Mouse (Mus musculus): Measurements from ENCODE around the gene Arhgap31. TPM values are rescaled to one million over a fixed set of nuclear protein-coding genes. Genes with fewer than 3 reads are reported as not detected.

Arhgap31 gene
- polyA plus RNA-seq, 1 experiment from 2014 or later, result 10.1 TPM

DNA sequence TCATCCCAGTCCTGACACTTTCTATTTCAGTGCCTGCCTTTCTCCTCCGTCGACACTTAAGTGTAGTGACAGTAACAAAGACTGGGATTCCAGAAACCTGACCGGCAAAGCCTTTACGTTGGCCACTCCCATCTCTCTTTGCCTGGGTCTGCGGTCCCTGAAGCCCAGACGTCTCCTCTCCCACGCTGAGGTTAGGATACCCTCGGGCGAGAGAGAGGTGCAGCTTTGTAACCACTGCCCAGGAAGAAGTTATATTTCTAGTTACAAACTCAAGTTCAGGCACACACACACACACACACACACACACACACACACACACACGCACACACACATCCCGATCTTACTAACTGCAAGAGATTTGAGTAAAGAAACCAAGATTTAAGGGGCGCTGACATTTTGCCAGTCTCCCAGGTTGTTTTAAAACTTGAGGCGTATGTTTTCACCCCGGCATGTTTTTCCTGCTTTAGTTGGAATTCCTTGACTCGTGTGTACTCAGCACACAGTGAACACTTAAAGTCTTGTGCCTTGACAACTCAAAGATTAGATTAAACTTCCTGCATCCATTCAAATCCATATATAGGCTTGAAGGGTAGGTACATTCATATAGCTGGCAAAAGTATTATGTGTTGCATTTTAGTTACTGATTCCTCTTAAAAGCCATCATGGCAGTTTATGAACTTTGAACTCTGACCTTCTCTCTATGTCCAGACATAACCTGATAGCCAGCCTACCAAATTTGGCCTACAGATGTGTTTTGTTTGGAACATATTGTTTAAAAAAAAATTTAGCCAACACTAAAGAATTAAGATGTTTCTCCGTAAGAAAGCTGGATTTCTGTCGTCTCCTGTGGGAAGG is 557 bp upstream of the Arhgap31 start:
- Histone ChIP-seq H3K9ac (peak overlapping the region; percentile 79), H3K4me2 (replicated peaks) (peak overlapping the region; percentile 92), H3K27ac (0 out of 2 replicates have a peak overlapping the region, but pooled peaks have one; percentile 10), H3K9me3 (no peaks in the 10 kb centered on the region), H3K4me1 (peaks cover 6% of the 10 kb centered on the region), H3K36me3 (no peaks in the 10 kb centered on the region), H3K4me3 (peak overlapping the region; percentile 70), H3K27me3 (replicated peaks) (no peaks in the 10 kb centered on the region)
- 27% methylated on average over 17 of the region's 17 CpGs for WGBS
- peak; percentile 67 for ATAC-seq (ENCODE audit: low FRiP score, low read depth)

GRCm38 (mm10) chr16:38712105-38712504 is 969 bp downstream of the Arhgap31 start:
- H3K9ac ChIP-seq, result 0 out of 2 replicates have a peak overlapping the region, but pooled peaks have one; percentile 42
- peak overlapping the region; percentile 70 for H3K4me3 ChIP-seq
- no peak overlapping the region for H3K27ac ChIP-seq
- H3K36me3 ChIP-seq, result no peaks in the 10 kb centered on the region
- peak overlapping the region; percentile 92 for H3K4me2 ChIP-seq (replicated peaks)
- 6% methylated on average over 12 of the region's 12 CpGs for WGBS
- no peaks in the 10 kb centered on the region for H3K9me3 ChIP-seq
- no peaks in the 10 kb centered on the region for H3K27me3 ChIP-seq (replicated peaks)
- peaks cover 6% of the 10 kb centered on the region for H3K4me1 ChIP-seq
- ATAC-seq (ENCODE audit: low FRiP score, low read depth), result 0 out of 2 replicates have a peak, but pooled peaks have one; percentile 6

GRCm38 (mm10) chr16:38711245-38711644 is 1.8 kb downstream of the Arhgap31 start:
- peak overlapping the region; percentile 92 for H3K4me2 ChIP-seq (replicated peaks)

GRCm38 (mm10) chr16:38708962-38709520 is 4.0 kb downstream of the Arhgap31 start:
- H3K4me2 ChIP-seq (replicated peaks), result no peak overlapping the region
- no peak overlapping the region for H3K4me3 ChIP-seq
- no peak for ATAC-seq (ENCODE audit: low FRiP score, low read depth)
- H3K36me3 ChIP-seq, result no peaks in the 10 kb centered on the region
- no peak overlapping the region for H3K9ac ChIP-seq
- WGBS, result 62% methylated on average over 7 of the region's 7 CpGs
- H3K27me3 ChIP-seq (replicated peaks), result no peaks in the 10 kb centered on the region
- H3K9me3 ChIP-seq, result no peaks in the 10 kb centered on the region
- no peak overlapping the region for H3K27ac ChIP-seq
- peaks cover 6% of the 10 kb centered on the region for H3K4me1 ChIP-seq

More at GRCm38 (mm10) chr16:38711245-38711644, 1.8 kb downstream of the Arhgap31 start:
- Histone ChIP-seq H3K4me3 (no peak overlapping the region), H3K27me3 (replicated peaks) (no peaks in the 10 kb centered on the region), H3K9me3 (no peaks in the 10 kb centered on the region), H3K9ac (no peak overlapping the region), H3K27ac (no peak overlapping the region), H3K4me1 (peaks cover 6% of the 10 kb centered on the region), H3K36me3 (no peaks in the 10 kb centered on the region)
- ATAC-seq (ENCODE audit: low FRiP score, low read depth), result no peak
- 55% methylated on average over 4 of the region's 4 CpGs for WGBS

GRCm38 (mm10) chr16:38706782-38707181 is 6.3 kb downstream of the Arhgap31 start:
- ATAC-seq (ENCODE audit: low FRiP score, low read depth), result no peak

DNA sequence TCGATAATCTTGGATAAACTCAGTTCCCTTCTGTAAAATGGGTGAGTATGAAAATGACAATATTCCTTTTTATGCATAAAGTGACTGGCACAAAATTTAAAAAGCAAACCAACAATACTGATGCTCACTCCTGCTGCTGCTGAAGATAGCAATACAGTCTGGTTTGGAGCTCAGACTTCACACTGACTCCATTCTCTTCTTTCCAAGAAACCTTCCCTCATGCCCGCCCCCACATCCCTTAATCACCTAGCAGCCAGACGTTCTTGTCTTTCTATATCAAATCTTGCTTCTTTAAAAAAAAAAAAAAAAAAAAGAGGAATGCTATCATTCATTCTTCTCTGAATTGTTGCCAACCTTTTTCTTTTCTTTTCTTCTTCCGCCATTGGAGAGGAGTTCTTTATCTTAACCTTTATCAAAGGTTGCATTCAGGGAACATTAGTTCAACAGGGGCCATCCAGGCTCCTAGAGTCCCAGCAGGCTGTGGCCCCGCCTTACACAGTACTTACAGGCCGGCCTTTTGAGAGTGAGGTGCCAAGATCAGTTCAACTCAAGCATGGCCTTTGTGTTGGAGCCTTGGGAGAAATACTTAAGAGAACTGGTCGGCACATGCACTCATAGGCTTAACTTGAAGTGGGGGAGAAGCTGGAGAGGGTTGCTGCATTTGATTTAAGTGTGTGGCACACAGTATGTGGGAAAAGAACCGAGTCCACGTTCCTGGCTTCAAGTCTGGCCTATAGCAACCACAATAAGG is 7.4 kb downstream of the Arhgap31 start:
- Histone ChIP-seq H3K4me1 (peaks cover 11% of the 10 kb centered on the region), H3K9ac (no peak overlapping the region), H3K4me2 (replicated peaks) (no peak overlapping the region), H3K27ac (no peak overlapping the region), H3K4me3 (no peak overlapping the region), H3K27me3 (replicated peaks) (no peaks in the 10 kb centered on the region), H3K36me3 (no peaks in the 10 kb centered on the region), H3K9me3 (no peaks in the 10 kb centered on the region)
- 67% methylated on average over 9 of the region's 9 CpGs for WGBS
- ATAC-seq (ENCODE audit: low FRiP score, low read depth), result no peak

More at GRCm38 (mm10) chr16:38706782-38707181, 6.3 kb downstream of the Arhgap31 start:
- Histone ChIP-seq H3K4me3 (no peak overlapping the region), H3K36me3 (no peaks in the 10 kb centered on the region), H3K27ac (no peak overlapping the region), H3K4me2 (replicated peaks) (no peak overlapping the region), H3K27me3 (replicated peaks) (no peaks in the 10 kb centered on the region), H3K4me1 (peaks cover 10% of the 10 kb centered on the region), H3K9ac (no peak overlapping the region), H3K9me3 (no peaks in the 10 kb centered on the region)
- 77% methylated on average over 7 of the region's 7 CpGs for WGBS

DNA sequence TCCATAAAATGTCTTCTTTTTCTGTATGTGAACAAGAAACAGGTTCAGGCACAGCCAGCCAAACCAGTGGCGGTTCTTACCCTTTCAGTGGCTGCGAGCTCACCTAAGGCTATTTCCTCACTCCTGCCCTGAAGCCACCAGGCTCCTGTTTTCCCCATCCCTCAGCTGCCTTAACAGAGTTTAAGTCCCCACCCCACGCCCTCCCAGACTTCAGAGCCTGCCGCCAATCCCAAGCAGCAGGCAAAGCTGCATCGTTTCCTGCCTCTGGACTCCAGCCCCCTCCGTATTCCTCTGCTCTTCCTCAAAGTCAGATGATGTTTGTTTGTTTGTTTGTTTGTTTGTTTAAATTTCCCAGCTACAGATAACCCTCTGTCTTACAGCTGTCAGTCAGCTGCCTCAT is 9.6 kb downstream of the Arhgap31 start:
- Histone ChIP-seq H3K4me1 (peaks cover 5% of the 10 kb centered on the region; the same call in 1 of the 2 replicates), H3K9me3 (no peaks in the 10 kb centered on the region), H3K4me2 (replicated peaks) (no peak overlapping the region), H3K36me3 (no peaks in the 10 kb centered on the region), H3K27ac (no peak overlapping the region), H3K4me3 (no peak overlapping the region), H3K9ac (no peak overlapping the region), H3K27me3 (replicated peaks) (no peaks in the 10 kb centered on the region)
- WGBS, result 59% methylated on average over 6 of the region's 6 CpGs
- no peak for ATAC-seq (ENCODE audit: low FRiP score, low read depth)

- H3K9ac ChIP-seq, result no peak overlapping the region
- H3K27me3 ChIP-seq (replicated peaks), result no peaks in the 10 kb centered on the region
- H3K9me3 ChIP-seq, result no peaks in the 10 kb centered on the region
- H3K4me2 ChIP-seq (replicated peaks), result no peak overlapping the region
- H3K27ac ChIP-seq, result no peak overlapping the region
- WGBS, result 90% methylated on average over 3 of the region's 3 CpGs
- no peak for ATAC-seq (ENCODE audit: low FRiP score, low read depth)
- H3K36me3 ChIP-seq, result no peaks in the 10 kb centered on the region
- no peak overlapping the region for H3K4me3 ChIP-seq
- peaks cover 5% of the 10 kb centered on the region; the same call in 1 of the 2 replicates for H3K4me1 ChIP-seq
These were observed 10.8 kb downstream of the Arhgap31 start for GRCm38 (mm10) chr16:38702316-38702715.

DNA sequence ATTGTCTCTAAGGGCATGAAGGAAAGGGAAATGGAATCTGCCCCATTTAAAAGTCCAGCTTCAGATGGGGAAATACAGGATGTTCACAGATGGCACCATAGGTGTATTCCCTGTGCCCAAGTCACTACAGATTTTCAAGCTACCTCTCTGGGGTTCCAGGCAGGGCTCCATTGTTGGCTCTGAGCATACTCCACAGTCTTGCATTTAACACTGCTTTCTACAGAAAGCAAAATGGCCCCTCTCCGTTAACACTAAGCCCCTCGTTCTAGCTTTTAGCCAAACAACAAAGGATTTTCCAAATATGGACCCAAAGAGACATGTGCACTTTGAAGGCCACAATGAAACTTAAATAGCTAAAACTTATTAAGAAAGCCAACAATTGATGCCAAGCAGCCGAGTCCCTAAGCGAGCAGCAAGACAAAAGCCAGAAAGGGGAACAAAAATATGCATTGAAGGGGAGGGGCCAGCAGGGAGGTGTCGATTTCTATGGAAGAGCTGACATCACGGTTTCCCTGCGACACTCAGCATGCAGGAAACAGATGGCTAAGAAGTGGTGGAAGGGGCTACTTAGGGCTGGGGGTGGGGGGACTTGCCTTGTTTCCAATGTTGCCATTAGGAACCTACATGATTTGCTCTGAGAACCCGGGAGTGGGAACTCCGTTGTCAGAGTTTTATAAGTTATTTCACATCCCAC is 11.4 kb downstream of the Arhgap31 start:
- WGBS, result 38% methylated on average over 9 of the region's 9 CpGs
- H3K9ac ChIP-seq, result no peak overlapping the region
- no peaks in the 10 kb centered on the region for H3K27me3 ChIP-seq (replicated peaks)
- H3K36me3 ChIP-seq, result no peaks in the 10 kb centered on the region
- H3K4me3 ChIP-seq, result no peak overlapping the region
- H3K4me1 ChIP-seq, result peaks cover 5% of the 10 kb centered on the region; the same call in 1 of the 2 replicates
- ATAC-seq (ENCODE audit: low FRiP score, low read depth), result peak; percentile 21; the same call in 1 of the 2 replicates
- no peaks in the 10 kb centered on the region for H3K9me3 ChIP-seq
- H3K4me2 ChIP-seq (replicated peaks), result no peak overlapping the region
- H3K27ac ChIP-seq, result no peak overlapping the region

GRCm38 (mm10) chr16:38700392-38701162 is 12.5 kb downstream of the Arhgap31 start:
- no peak for ATAC-seq (ENCODE audit: low FRiP score, low read depth)
- H3K27ac ChIP-seq, result no peak overlapping the region
- no peaks in the 10 kb centered on the region for H3K9me3 ChIP-seq
- no peak overlapping the region for H3K9ac ChIP-seq
- H3K4me2 ChIP-seq (replicated peaks), result no peak overlapping the region
- H3K27me3 ChIP-seq (replicated peaks), result no peaks in the 10 kb centered on the region
- H3K4me3 ChIP-seq, result no peak overlapping the region
- peaks cover 5% of the 10 kb centered on the region; the same call in 1 of the 2 replicates for H3K4me1 ChIP-seq
- WGBS, result 83% methylated on average over 16 of the region's 16 CpGs
- H3K36me3 ChIP-seq, result no peaks in the 10 kb centered on the region

GRCm38 (mm10) chr16:38697611-38698010 is 15.5 kb downstream of the Arhgap31 start:
- Histone ChIP-seq H3K4me3 (no peak overlapping the region), H3K36me3 (no peaks in the 10 kb centered on the region), H3K4me1 (peaks cover 5% of the 10 kb centered on the region; the same call in 1 of the 2 replicates), H3K9me3 (no peaks in the 10 kb centered on the region), H3K27me3 (replicated peaks) (no peaks in the 10 kb centered on the region), H3K27ac (no peak overlapping the region), H3K9ac (no peak overlapping the region), H3K4me2 (replicated peaks) (no peak overlapping the region)
- no peak for ATAC-seq (ENCODE audit: low FRiP score, low read depth)
- 89% methylated on average over 5 of the region's 5 CpGs for WGBS
